Mouse (Mus musculus) 3134 (cell line): ENCODE results near the gene Calhm3.

Experiments
- DNase-seq: peaks from one replicate; pipeline ENCODE4 v3.0.0-alpha.2; 2011; ENCODE audit warnings: low spot score; ENCODE audit not compliant: insufficient read length; ENCODE audit errors: extremely low read depth

Gene Calhm3

GRCm38 (mm10) chr19:47157664-47158063 lies at the start of gene Calhm3:
Gene Calhm3 (minus strand): TSS chr19:47157764.
- no peak for DNase-seq

GRCm38 (mm10) chr19:47206126-47206525 lies 48.6 kb upstream of the Calhm3 start:
- no peak for DNase-seq

- no peak for DNase-seq
Measured at GRCm38 (mm10) chr19:47204653-47205052, 47.1 kb upstream of the Calhm3 start.

- DNase-seq = no peak
Measured at GRCm38 (mm10) chr19:47203042-47203441, 45.5 kb upstream of the Calhm3 start.

GRCm38 (mm10) chr19:47202429-47202828 lies 44.9 kb upstream of the Calhm3 start:
- no peak for DNase-seq

- DNase-seq = no peak
Measured at GRCm38 (mm10) chr19:47201972-47202371, 44.4 kb upstream of the Calhm3 start.

- no peak for DNase-seq
Measured at GRCm38 (mm10) chr19:47198671-47199350, 41.2 kb upstream of the Calhm3 start.

- no peak for DNase-seq
Measured at GRCm38 (mm10) chr19:47192158-47192557, 34.6 kb upstream of the Calhm3 start.

- DNase-seq = no peak
Measured at GRCm38 (mm10) chr19:47188515-47189128, 31.1 kb upstream of the Calhm3 start.

GRCm38 (mm10) chr19:47186514-47187275 lies 29.1 kb upstream of the Calhm3 start:
- DNase-seq = no peak

GRCm38 (mm10) chr19:47184736-47185135 lies 27.2 kb upstream of the Calhm3 start:
- no peak for DNase-seq

GRCm38 (mm10) chr19:47184221-47184620 lies 26.7 kb upstream of the Calhm3 start:
- no peak for DNase-seq

- DNase-seq = no peak
Measured at GRCm38 (mm10) chr19:47180011-47180410, 22.4 kb upstream of the Calhm3 start.

GRCm38 (mm10) chr19:47179272-47179809 lies 21.8 kb upstream of the Calhm3 start:
- no peak for DNase-seq

GRCm38 (mm10) chr19:47178431-47179271 lies 21.1 kb upstream of the Calhm3 start, which contains the start of gene Neurl1a:
Gene Neurl1a (plus strand): TSS chr19:47178820.
- DNase-seq = no peak

GRCm38 (mm10) chr19:47178001-47178400 lies 20.4 kb upstream of the Calhm3 start:
- DNase-seq = no peak

- peak; percentile 77 for DNase-seq
Measured at GRCm38 (mm10) chr19:47176916-47177505, 19.4 kb upstream of the Calhm3 start.

- no peak for DNase-seq
Measured at GRCm38 (mm10) chr19:47175472-47175871, 17.9 kb upstream of the Calhm3 start.

- peak; percentile 41 for DNase-seq
Measured at GRCm38 (mm10) chr19:47174515-47174914, 17.0 kb upstream of the Calhm3 start.

- peak; percentile 58 for DNase-seq
Measured at GRCm38 (mm10) chr19:47168793-47169412, 11.3 kb upstream of the Calhm3 start.
